Mouse (Mus musculus): ENCODE measurements around the gene Mdfi.

Gene Mdfi

GRCm38 (mm10) chr17:47766407-47767043 lies 68.0 kb downstream of the Mdfi start:
- DNase-seq (ENCODE audit: low spot score), result no peak

- DNase-seq (ENCODE audit: low spot score), result no peak
Measured at GRCm38 (mm10) chr17:47765986-47766385, 68.5 kb downstream of the Mdfi start.
